Mouse (Mus musculus): ENCODE results near the gene Wdr17. TPM values are rescaled to one million over a fixed set of nuclear protein-coding genes. Genes with fewer than 3 reads are reported as not detected.
"Not testable (repeated sequence)": the region's sequence is repeated elsewhere in the genome, so short reads cannot be mapped to it uniquely, and the experiment has no call there.

Wdr17 gene
- total RNA-seq, 1 experiment, result 1.2 TPM

DNA sequence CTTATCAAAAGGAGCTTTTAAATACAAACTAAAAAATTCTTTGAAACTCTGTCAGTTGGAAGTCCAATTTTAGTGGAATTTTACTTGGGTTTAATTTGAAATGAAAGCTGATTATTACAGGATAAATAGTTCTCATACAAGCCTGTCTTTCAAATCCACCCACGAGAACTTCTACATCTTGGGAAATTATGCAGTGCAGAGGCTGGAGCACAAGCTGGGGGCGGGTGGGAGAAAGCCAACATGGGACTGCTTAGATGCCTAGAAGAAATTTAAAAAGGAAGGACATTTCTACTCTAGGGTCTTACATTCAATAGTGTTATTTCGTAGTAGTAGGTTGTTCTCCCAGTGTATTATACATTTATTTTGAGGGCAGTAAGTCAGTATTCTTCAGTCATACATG lies 219.2 kb downstream of the Wdr17 start:
- Histone ChIP-seq H3K4me1 (ENCODE audit: control insufficient read depth in 2 of 2, insufficient read depth in 2 of 2, low read length in 2 of 2, poor library complexity in 1 of 2) (no peaks in the 10 kb centered on the region), H3K9ac (ENCODE audit: insufficient read depth, low read depth, low read length, poor library complexity, severe bottlenecking) (no peak overlapping the region), H3K36me3 (ENCODE audit: control insufficient read depth, insufficient read depth, low read length, poor library complexity, severe bottlenecking) (no peaks in the 10 kb centered on the region), H3K4me3 (ENCODE audit: insufficient read depth in 1 of 2, low read depth in 1 of 2, low read length in 2 of 2, poor library complexity in 1 of 2, severe bottlenecking in 1 of 2) (no peak overlapping the region), H3K9me3 (ENCODE audit: control insufficient read depth, insufficient read depth, low read depth, low read length) (no peaks in the 10 kb centered on the region), H3K27ac (ENCODE audit: insufficient read depth, low read depth, low read length, poor library complexity, severe bottlenecking) (no peak overlapping the region)
- in situ Hi-C loops (cut with MboI; ENCODE audit: low sequenced_read_pairs in 2 of 2, unreplicated experiment in 2 of 2), result loop anchor here in 1 of 2 experiments (25.0 kb wide), 1 partner anchor 155 kb away; no protein-coding TSS in a partner anchor
- no peak for DNase-seq (ENCODE audit: low read depth, low spot score)
- TF ChIP-seq HCFC1 (IDR thresholded peaks at IDR 0.05; ENCODE audit: borderline replicate concordance, insufficient read depth, low read length), result no peak
- TF ChIP-seq ZC3H11A (IDR thresholded peaks at IDR 0.05; ENCODE audit: borderline replicate concordance, low read depth, low read length), result no peak
- TF ChIP-seq CHD2 (IDR thresholded peaks at IDR 0.05; ENCODE audit: low read depth, low read length), result no peak
- TF ChIP-seq MAFK (IDR thresholded peaks at IDR 0.05; ENCODE audit: insufficient read depth, low read depth, low read length), result no peak
- TF ChIP-seq ZNF384 (IDR thresholded peaks at IDR 0.05; ENCODE audit: low read depth, low read length), result no peak

DNA sequence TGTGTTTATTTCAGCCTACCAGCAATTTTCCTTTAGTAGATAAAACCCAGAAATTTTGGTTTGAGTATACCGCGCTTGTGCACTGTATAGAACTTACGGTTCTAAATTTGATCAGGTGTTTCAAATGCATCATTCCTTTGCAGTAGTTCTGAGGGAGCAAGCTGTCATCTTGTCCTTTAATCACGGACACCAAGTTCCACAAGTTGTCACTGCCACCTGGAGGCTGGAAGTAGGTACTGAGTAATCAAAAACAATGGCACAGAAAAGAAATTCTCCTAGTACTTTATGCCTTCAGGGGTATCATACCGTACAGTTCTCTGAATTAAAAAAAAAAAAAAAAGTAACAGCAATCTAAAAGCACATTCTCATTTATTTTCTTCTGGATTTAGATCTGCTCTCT lies 226.3 kb downstream of the Wdr17 start:
- no peak overlapping the region for H3K9ac ChIP-seq (ENCODE audit: insufficient read depth, low read depth, low read length, poor library complexity, severe bottlenecking)
- TF ChIP-seq ZC3H11A (IDR thresholded peaks at IDR 0.05; ENCODE audit: borderline replicate concordance, low read depth, low read length) (peak; percentile 67; the same call in 1 of the 2 replicates), MAFK (IDR thresholded peaks at IDR 0.05; ENCODE audit: insufficient read depth, low read depth, low read length) (no peak)
- in situ Hi-C loops (cut with MboI; ENCODE audit: low sequenced_read_pairs in 2 of 2, unreplicated experiment in 2 of 2), result loop anchor here in 1 of 2 experiments (25.0 kb wide), 1 partner anchor 148 kb away; no protein-coding TSS in a partner anchor
- H3K36me3 ChIP-seq (ENCODE audit: control insufficient read depth, insufficient read depth, low read length, poor library complexity, severe bottlenecking), result no peaks in the 10 kb centered on the region
- H3K4me1 ChIP-seq (ENCODE audit: control insufficient read depth in 2 of 2, insufficient read depth in 2 of 2, low read length in 2 of 2, poor library complexity in 1 of 2), result no peaks in the 10 kb centered on the region
- no peak overlapping the region for H3K4me3 ChIP-seq (ENCODE audit: insufficient read depth in 1 of 2, low read depth in 1 of 2, low read length in 2 of 2, poor library complexity in 1 of 2, severe bottlenecking in 1 of 2)
- no peaks in the 10 kb centered on the region for H3K9me3 ChIP-seq (ENCODE audit: control insufficient read depth, insufficient read depth, low read depth, low read length)
- peak; percentile 39 for DNase-seq (ENCODE audit: low read depth, low spot score)
- H3K27ac ChIP-seq (ENCODE audit: insufficient read depth, low read depth, low read length, poor library complexity, severe bottlenecking), result no peak overlapping the region

- Histone ChIP-seq H3K9me3 (ENCODE audit: control insufficient read depth, insufficient read depth, low read depth, low read length) (no peaks in the 10 kb centered on the region), H3K4me1 (ENCODE audit: control insufficient read depth in 2 of 2, insufficient read depth in 2 of 2, low read length in 2 of 2, poor library complexity in 1 of 2) (no peaks in the 10 kb centered on the region), H3K4me3 (ENCODE audit: insufficient read depth in 1 of 2, low read depth in 1 of 2, low read length in 2 of 2, poor library complexity in 1 of 2, severe bottlenecking in 1 of 2) (no peak overlapping the region), H3K9ac (ENCODE audit: insufficient read depth, low read depth, low read length, poor library complexity, severe bottlenecking) (no peak overlapping the region), H3K36me3 (ENCODE audit: control insufficient read depth, insufficient read depth, low read length, poor library complexity, severe bottlenecking) (no peaks in the 10 kb centered on the region), H3K27ac (ENCODE audit: insufficient read depth, low read depth, low read length, poor library complexity, severe bottlenecking) (no peak overlapping the region)
- no peak for DNase-seq (ENCODE audit: low read depth, low spot score)
- in situ Hi-C loops (cut with MboI; ENCODE audit: low sequenced_read_pairs in 2 of 2, unreplicated experiment in 2 of 2), result loop anchor here in 1 of 2 experiments (25.0 kb wide), 1 partner anchor 147 kb away; no protein-coding TSS in a partner anchor
- TF ChIP-seq ZNF384 (IDR thresholded peaks at IDR 0.05; ENCODE audit: low read depth, low read length), result no peak
- no peak for TF ChIP-seq HCFC1 (IDR thresholded peaks at IDR 0.05; ENCODE audit: borderline replicate concordance, insufficient read depth, low read length)
- no peak for TF ChIP-seq MAFK (IDR thresholded peaks at IDR 0.05; ENCODE audit: insufficient read depth, low read depth, low read length)
- no peak for TF ChIP-seq ZC3H11A (IDR thresholded peaks at IDR 0.05; ENCODE audit: borderline replicate concordance, low read depth, low read length)
- TF ChIP-seq CHD2 (IDR thresholded peaks at IDR 0.05; ENCODE audit: low read depth, low read length), result no peak
These were observed 227.3 kb downstream of the Wdr17 start for GRCm38 (mm10) chr8:54659703-54660102.

DNA sequence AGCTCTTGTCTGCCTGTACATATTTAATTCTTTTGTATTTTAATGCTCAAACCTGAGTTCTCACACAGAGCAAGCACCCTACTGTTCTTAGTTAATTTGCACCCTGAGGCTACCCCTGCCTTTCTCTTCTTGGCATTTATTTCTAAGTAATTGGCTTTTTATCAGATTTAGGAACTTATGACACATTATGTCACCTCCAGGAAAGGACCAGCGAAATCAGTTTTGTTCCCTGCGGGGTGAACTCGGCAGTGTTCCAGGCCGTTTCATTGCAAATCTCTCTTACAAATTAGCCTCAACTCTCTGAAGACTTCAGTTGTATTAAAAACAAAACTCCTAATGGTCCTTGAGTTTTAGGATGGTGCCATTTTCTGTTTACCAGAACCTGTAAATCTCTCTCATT lies 248.3 kb downstream of the Wdr17 start:
- TF ChIP-seq HCFC1 (IDR thresholded peaks at IDR 0.05; ENCODE audit: borderline replicate concordance, insufficient read depth, low read length) (no peak), ZC3H11A (IDR thresholded peaks at IDR 0.05; ENCODE audit: borderline replicate concordance, low read depth, low read length) (no peak), MAFK (IDR thresholded peaks at IDR 0.05; ENCODE audit: insufficient read depth, low read depth, low read length) (no peak), CHD2 (IDR thresholded peaks at IDR 0.05; ENCODE audit: low read depth, low read length) (no peak), ZNF384 (IDR thresholded peaks at IDR 0.05; ENCODE audit: low read depth, low read length) (no peak)
- no peak for DNase-seq (ENCODE audit: low read depth, low spot score)
- Histone ChIP-seq H3K4me1 (ENCODE audit: control insufficient read depth in 2 of 2, insufficient read depth in 2 of 2, low read length in 2 of 2, poor library complexity in 1 of 2) (no peaks in the 10 kb centered on the region), H3K9me3 (ENCODE audit: control insufficient read depth, insufficient read depth, low read depth, low read length) (no peaks in the 10 kb centered on the region), H3K27ac (ENCODE audit: insufficient read depth, low read depth, low read length, poor library complexity, severe bottlenecking) (no peak overlapping the region), H3K4me3 (ENCODE audit: insufficient read depth in 1 of 2, low read depth in 1 of 2, low read length in 2 of 2, poor library complexity in 1 of 2, severe bottlenecking in 1 of 2) (no peak overlapping the region), H3K9ac (ENCODE audit: insufficient read depth, low read depth, low read length, poor library complexity, severe bottlenecking) (no peak overlapping the region), H3K36me3 (ENCODE audit: control insufficient read depth, insufficient read depth, low read length, poor library complexity, severe bottlenecking) (no peaks in the 10 kb centered on the region)
- in situ Hi-C loops (cut with MboI; ENCODE audit: low sequenced_read_pairs in 2 of 2, unreplicated experiment in 2 of 2), result no loop called here

DNA sequence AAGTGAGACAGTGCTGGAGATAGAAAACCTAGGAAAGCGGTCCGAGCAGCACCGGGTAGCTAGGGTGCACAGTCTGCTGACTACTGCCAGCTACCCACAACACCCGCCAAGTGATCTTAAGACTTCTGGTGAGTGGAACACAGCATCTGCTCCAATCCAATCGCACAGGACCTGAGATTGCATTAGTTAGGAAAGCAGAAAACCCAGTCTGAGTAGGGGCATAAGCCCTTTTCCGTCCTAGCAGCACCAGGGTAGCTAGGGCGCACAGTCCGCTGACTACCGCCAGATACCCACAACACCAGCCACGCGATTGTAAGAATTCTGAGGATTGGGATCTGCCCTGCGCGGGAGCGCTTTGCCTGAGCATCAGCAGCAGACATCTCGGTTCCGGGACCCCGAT lies 270.3 kb downstream of the Wdr17 start:
- peak overlapping the region; percentile 70 for H3K9ac ChIP-seq (ENCODE audit: insufficient read depth, low read depth, low read length, poor library complexity, severe bottlenecking)
- in situ Hi-C loops (cut with MboI; ENCODE audit: low sequenced_read_pairs in 2 of 2, unreplicated experiment in 2 of 2); H3K36me3 ChIP-seq (ENCODE audit: control insufficient read depth, insufficient read depth, low read length, poor library complexity, severe bottlenecking); H3K4me1 ChIP-seq (ENCODE audit: control insufficient read depth in 2 of 2, insufficient read depth in 2 of 2, low read length in 2 of 2, poor library complexity in 1 of 2); H3K9me3 ChIP-seq (ENCODE audit: control insufficient read depth, insufficient read depth, low read depth, low read length): not testable (repeated sequence)
- 0 out of 2 replicates have a peak overlapping the region, but pooled peaks have one; percentile 22 for H3K27ac ChIP-seq (ENCODE audit: insufficient read depth, low read depth, low read length, poor library complexity, severe bottlenecking)
- H3K4me3 ChIP-seq (ENCODE audit: insufficient read depth in 1 of 2, low read depth in 1 of 2, low read length in 2 of 2, poor library complexity in 1 of 2, severe bottlenecking in 1 of 2), result peak overlapping the region; percentile 64 to 69; a peak in 3 of 4 replicates
- peak; percentile 12 for DNase-seq (ENCODE audit: low read depth, low spot score)

All from ES-E14 (cell line).